Mouse (Mus musculus) thymus, postnatal 36 days (tissue): ENCODE results near the gene Erp29.

Experiments
- DNase-seq, 2 experiments: peaks; one replicate each; pipeline ENCODE4 v3.0.0; 2022; ENCODE audit warnings: mixed read lengths in 2 of 2

The Erp29 gene

GRCm38 (mm10) chr5:121452026-121452869 lies at the start of gene Erp29:
Gene Erp29 (minus strand): TSS chr5:121452506.
- DNase-seq: peak; percentile 99

GRCm38 (mm10) chr5:121501424-121501996 lies 49.2 kb upstream of the Erp29 start:
- peak; percentile 13 to 26 for DNase-seq

DNA sequence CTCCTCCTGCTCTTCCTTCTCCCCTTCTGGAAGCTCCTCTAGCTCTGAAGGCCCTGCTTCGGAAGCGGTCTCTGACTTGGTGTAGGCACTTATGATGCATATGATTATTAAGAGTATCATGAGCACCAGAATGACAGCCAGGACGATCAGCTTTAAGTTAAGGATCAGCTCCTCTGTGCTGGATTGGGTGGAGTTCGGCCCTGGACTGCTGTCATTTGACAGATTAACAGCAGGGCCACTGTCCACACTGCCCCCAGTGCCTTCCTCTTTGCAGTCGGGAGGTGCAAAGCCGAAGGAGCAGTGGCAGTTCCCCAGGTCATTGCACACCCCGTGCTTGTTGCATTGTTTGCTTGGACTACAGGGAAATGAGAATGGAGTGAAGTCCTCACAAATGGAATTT lies 48.4 kb upstream of the Erp29 start:
- DNase-seq: no peak

GRCm38 (mm10) chr5:121493305-121493704 lies 41.0 kb upstream of the Erp29 start:
- DNase-seq: no peak

- no peak for DNase-seq
Measured at GRCm38 (mm10) chr5:121484801-121485200, 32.5 kb upstream of the Erp29 start.

GRCm38 (mm10) chr5:121477680-121478079 lies 25.4 kb upstream of the Erp29 start:
- DNase-seq: no peak

GRCm38 (mm10) chr5:121476040-121476439 lies 23.7 kb upstream of the Erp29 start:
- DNase-seq: no peak

- DNase-seq: no peak
Measured at GRCm38 (mm10) chr5:121474610-121475009, 22.3 kb upstream of the Erp29 start.

DNA sequence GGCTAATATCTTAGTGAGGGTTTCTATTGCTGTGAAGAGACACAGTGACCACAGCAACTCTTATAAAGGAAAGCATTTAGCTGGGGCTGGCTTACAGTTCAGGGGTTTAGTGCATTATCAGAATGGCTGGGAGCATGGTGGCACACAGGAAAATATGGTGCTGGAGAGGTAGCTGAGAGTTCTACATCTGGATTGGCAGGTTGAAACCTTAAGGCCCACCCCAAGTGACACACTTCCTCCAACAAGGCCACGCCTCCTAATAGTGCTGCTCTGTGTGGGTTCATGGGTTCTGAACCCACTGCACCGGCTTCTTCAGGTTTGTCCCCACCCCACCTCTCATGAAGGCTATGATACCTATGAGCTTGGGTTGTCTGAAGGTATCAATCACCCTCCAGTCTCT lies 20.1 kb upstream of the Erp29 start:
- DNase-seq: no peak

GRCm38 (mm10) chr5:121469566-121469965 lies 17.3 kb upstream of the Erp29 start:
- no peak for DNase-seq

DNA sequence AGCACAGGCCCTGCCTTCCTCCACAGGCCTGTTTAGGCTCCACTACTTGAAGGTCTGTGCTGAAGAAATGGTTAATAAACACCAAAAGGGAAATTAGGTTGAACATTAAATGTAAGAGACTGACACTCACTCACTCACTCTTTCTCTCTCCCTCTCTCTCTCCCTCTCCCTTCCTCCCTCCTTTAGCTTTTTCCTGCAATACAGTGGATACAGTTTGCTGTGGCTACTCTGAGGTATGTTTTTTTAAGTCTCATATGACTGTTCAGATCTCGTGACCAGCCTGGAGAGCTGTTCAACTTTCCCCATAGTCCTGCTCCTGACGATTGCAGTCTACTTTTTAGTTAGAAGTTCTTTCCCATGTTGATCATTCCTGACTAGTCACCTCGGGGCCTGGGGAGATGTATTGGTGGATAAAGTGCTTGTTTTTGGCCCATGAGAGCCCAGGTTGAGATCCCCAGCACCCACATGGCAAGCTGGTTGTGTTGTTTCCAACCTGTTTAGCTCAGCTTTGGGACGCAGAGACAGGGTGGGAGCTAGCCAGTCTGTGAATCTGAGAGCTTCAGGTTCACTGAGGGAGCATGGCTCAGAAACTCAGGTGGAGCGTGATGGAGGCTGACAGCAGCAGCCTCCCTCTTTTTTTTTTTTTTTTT lies 11.4 kb upstream of the Erp29 start:
- no peak for DNase-seq

GRCm38 (mm10) chr5:121462967-121463366 lies 10.7 kb upstream of the Erp29 start:
- no peak for DNase-seq

DNA sequence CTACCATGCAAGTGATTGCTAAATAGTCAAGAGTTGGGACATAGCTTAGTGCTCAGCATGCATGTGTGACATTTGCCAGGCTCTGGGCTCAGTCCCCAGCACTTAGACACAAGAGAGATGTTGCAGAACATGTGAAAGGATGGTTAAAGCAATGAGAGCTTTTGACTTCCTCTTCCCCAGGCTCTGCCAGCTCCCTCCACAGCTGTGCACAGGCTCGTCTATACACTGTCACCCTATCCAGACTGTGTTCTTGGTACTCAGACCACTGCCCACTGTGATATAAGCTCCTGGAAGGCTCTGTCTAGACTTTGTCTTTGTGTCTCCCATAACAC lies 9.8 kb upstream of the Erp29 start:
- no peak for DNase-seq

- DNase-seq: no peak
Measured at GRCm38 (mm10) chr5:121461339-121462170, 9.2 kb upstream of the Erp29 start.

- no peak for DNase-seq
Measured at GRCm38 (mm10) chr5:121455510-121456265, 3.4 kb upstream of the Erp29 start.

DNA sequence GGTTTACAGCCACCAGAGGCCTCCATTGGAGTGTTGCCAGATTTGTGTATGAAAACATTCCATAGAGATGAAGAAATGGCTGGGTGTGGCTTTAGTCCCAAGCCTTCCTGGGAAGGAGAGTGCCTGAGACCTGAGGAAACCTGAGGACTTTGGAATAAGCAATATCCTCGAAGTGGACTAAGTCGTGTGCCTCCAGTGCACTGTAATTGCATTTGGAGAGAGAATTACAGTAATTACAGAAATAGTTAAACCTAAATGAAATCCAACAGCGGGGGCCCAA lies 2.1 kb upstream of the Erp29 start:
- DNase-seq: no peak

- DNase-seq: no peak
Measured at GRCm38 (mm10) chr5:121453743-121454502, 1.6 kb upstream of the Erp29 start.

GRCm38 (mm10) chr5:121452906-121453305 lies 600 bp upstream of the Erp29 start:
- DNase-seq: no peak

GRCm38 (mm10) chr5:121451644-121452025 lies 671 bp downstream of the Erp29 start, which contains the start of gene Tmem116:
Gene Tmem116 (plus strand): TSS chr5:121451893.
- no peak for DNase-seq

DNA sequence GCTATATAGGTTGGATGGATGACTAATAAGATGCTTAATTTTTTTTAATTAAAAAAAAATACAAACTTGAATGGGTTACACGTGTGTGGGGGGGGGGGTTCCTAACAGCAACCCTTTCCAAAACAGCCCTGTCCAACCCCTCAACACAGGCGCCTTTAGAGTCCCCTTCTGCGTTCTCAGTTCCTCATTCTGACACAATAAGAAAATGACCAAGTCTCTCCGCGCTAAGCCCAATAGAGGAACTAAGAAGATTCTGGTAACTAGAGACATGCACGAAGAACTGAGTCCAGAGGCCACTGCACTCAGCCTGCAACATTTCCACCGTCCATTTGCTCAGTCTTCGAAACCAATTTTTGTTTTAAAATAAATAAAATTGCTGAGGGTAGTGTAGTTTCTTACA lies 1.1 kb downstream of the Erp29 start:
- DNase-seq: no peak

DNA sequence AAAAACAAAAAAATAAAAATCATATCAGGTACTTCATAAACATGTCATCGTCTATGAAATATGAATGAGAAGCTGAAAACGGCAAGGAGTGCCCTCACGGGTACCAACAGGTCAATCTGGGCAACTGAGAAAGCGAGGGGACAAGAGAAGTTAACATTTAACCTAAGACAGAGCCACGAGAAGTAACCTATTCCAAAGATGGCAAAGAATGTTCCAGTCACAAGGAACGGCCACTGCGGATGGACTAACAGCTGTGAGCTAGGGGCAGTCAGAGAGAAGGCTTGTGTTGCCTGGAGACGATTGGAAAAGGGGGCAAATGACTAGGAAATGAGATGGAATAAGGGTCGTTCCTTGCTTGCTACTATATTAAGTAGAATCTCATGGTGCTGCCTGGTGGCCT lies 1.8 kb downstream of the Erp29 start:
- DNase-seq: no peak

DNA sequence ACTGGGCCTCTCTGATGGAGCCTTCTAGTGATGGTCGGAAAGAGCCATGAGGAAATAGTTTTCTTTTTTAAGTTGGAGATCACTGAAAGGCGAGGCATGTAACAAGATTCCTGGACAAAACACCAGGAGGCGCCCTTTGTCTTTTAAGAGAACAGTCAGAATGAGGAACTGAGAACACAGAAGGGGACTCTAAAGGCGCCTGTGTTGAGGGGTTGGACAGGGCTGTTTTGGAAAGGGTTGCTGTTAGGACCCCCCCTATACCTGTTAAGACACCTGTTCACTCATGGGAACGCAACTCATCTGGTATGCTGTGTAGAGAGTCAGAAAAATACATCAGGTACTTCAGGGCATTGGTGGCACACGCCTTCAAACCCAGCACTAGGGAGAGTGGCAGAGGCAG lies 2.3 kb downstream of the Erp29 start:
- DNase-seq: peak; percentile 51 to 57
